ENCODE assay signal across 17 mouse cellular contexts in genomic region chr19:55268150-55268549, GRCm38 (mm10). TPM values are rescaled to one million over a fixed set of nuclear protein-coding genes. Genes with fewer than 3 reads are reported as not detected.
DNase-seq lines count a peak whose midpoint lies in the region; ATAC-seq and TF ChIP-seq lines count a peak whose summit lies in the region.
"Had no signal": no experiment of that assay in that cellular context is flagged by ENCODE, and none has a peak within 500 bp of the region (broad histone marks: within the 10 kb centered on the region; RNA-seq: fewer than 3 reads in every experiment).

No protein-coding gene starts in this region.

- no peak overlapping the region for H3K4me2 ChIP-seq in kidney, embryonic 16.5 days (replicated peaks; ENCODE audit: low read depth, low read length)
- H3K4me2 ChIP-seq in midbrain, embryonic 15.5 days, result no peak overlapping the region
- H3K4me2 ChIP-seq: hindbrain, embryonic 14.5 days had no signal

- H3K4me3 ChIP-seq in kidney, embryonic 16.5 days (ENCODE audit: low read length), result no peak overlapping the region
- H3K4me3 ChIP-seq in midbrain, embryonic 15.5 days, result no peak overlapping the region

- H3K36me3 ChIP-seq in kidney, embryonic 16.5 days (ENCODE audit: insufficient read depth, low read length), result peaks cover 6% of the 10 kb centered on the region
- no peaks in the 10 kb centered on the region for H3K36me3 ChIP-seq in midbrain, embryonic 15.5 days (replicated peaks)

- CTCF ChIA-PET in Patski (lab: Charles Lee), result interaction anchor here (1.0 to 1.8 kb wide), 2 partner anchors 21 to 22 kb away, joined by 3 read pairs; no protein-coding TSS in a partner anchor

- POLR2A ChIA-PET in Patski (lab: Charles Lee), result no interaction called here

- in situ Hi-C loops in Patski (cut with MboI; ENCODE audit: low pct_unique_long_range_greater_than_20kb), result no loop called here

- 39% methylated on average over 3 of the region's 3 CpGs for WGBS in kidney, embryonic 16.5 days
- 82% methylated on average over 3 of the region's 3 CpGs for WGBS in midbrain, embryonic 15.5 days

- H3K4me1 ChIP-seq in kidney, embryonic 16.5 days (ENCODE audit: insufficient read depth, low read length), result peaks cover 31% of the 10 kb centered on the region
- no peaks in the 10 kb centered on the region for H3K4me1 ChIP-seq in midbrain, embryonic 15.5 days

- no peak for TF ChIP-seq CTCF in Patski (IDR thresholded peaks at IDR 0.05)

- peak overlapping the region; percentile 86 for H3K27ac ChIP-seq in kidney, embryonic 16.5 days (ENCODE audit: low read length)
- no peak overlapping the region for H3K27ac ChIP-seq in midbrain, embryonic 15.5 days
- H3K27ac ChIP-seq: hindbrain, embryonic 14.5 days had no signal

- peak; percentile 80 for ATAC-seq in Patski
- peak; percentile 75 for ATAC-seq in kidney, embryonic 16.5 days (ENCODE audit: low FRiP score, low TSS enrichment)
- ATAC-seq in midbrain, embryonic 15.5 days (replicated peaks), result no peak
- ATAC-seq: forebrain, postnatal 0 days had no signal

- H3K27me3 ChIP-seq in Patski, result no peaks in the 10 kb centered on the region
- H3K27me3 ChIP-seq in kidney, embryonic 16.5 days (ENCODE audit: insufficient read depth, low read length), result no peaks in the 10 kb centered on the region
- no peaks in the 10 kb centered on the region for H3K27me3 ChIP-seq in midbrain, embryonic 15.5 days (replicated peaks)

- no peak overlapping the region for H3K9ac ChIP-seq in kidney, embryonic 16.5 days (replicated peaks; ENCODE audit: low read length)
- H3K9ac ChIP-seq in midbrain, embryonic 15.5 days, result no peak overlapping the region
- H3K9ac ChIP-seq: forebrain, postnatal 0 days; hindbrain, embryonic 14.5 days had no signal

- peak; percentile 50 for DNase-seq in kidney, adult 11 months
- DNase-seq in kidney, adult 18-20 months, result no peak
- DNase-seq in Patski (ENCODE audit: low read depth, low spot score), result no peak
- DNase-seq in lung, postnatal 25 days (ENCODE audit: low spot score), result peak; percentile 60
- no peak for DNase-seq in yolk sac, embryonic 10.5 days (ENCODE audit: low spot score)
- no peak for DNase-seq in spleen, adult 18-20 months
- DNase-seq: cerebellum, adult 9-11 months; forebrain, postnatal 0 days; gastrocnemius, postnatal 10 days; heart, postnatal 10 days; thymus, postnatal 14 days had no signal

- H3K9me3 ChIP-seq in kidney, embryonic 16.5 days (ENCODE audit: low read length), result no peaks in the 10 kb centered on the region
- no peaks in the 10 kb centered on the region for H3K9me3 ChIP-seq in midbrain, embryonic 15.5 days

RNA-seq across cellular contexts. Expression of gene Acsl5, which starts 16.4 kb away (rescaled TPM):
- polyA plus RNA-seq in Patski (2021), result 143 TPM
- polyA plus RNA-seq in kidney, embryonic 16.5 days (2015; fragmentation: Nextera tagmentation; extraction: Ambion mirVana), result 58.4 and 59.0 TPM in 2 replicates
- polyA plus RNA-seq in midbrain, embryonic 15.5 days (2015; fragmentation: Nextera tagmentation; extraction: Ambion mirVana), result 13.4 and 15.7 TPM in 2 replicates

RNA-seq across cellular contexts. Expression of gene Gucy2g, which starts 27.1 kb away (rescaled TPM):
- 0.27 TPM for polyA plus RNA-seq in Patski (2021)
- 0.05 and 0.10 TPM in 2 replicates for polyA plus RNA-seq in kidney, embryonic 16.5 days (2015; fragmentation: Nextera tagmentation; extraction: Ambion mirVana)
- polyA plus RNA-seq in midbrain, embryonic 15.5 days (2015; fragmentation: Nextera tagmentation; extraction: Ambion mirVana), result not detected in 2 replicates
- polyA plus RNA-seq: limb, embryonic 11.5 days; midbrain, postnatal 0 days; neural tube, embryonic 11.5 days had no signal

RNA-seq across cellular contexts. Expression of gene Zdhhc6, which starts 47.7 kb away (rescaled TPM):
- polyA plus RNA-seq in Patski (2021), result 85.5 TPM
- 111 and 115 TPM in 2 replicates for polyA plus RNA-seq in kidney, embryonic 16.5 days (2015; fragmentation: Nextera tagmentation; extraction: Ambion mirVana)
- 66.9 and 67.6 TPM in 2 replicates for polyA plus RNA-seq in midbrain, embryonic 15.5 days (2015; fragmentation: Nextera tagmentation; extraction: Ambion mirVana)

RNA-seq across cellular contexts. Expression of gene Vti1a, which starts 47.9 kb away (rescaled TPM):
- 41.4 TPM for polyA plus RNA-seq in Patski (2021)
- 28.7 and 30.6 TPM in 2 replicates for polyA plus RNA-seq in kidney, embryonic 16.5 days (2015; fragmentation: Nextera tagmentation; extraction: Ambion mirVana)
- 36.8 and 40.6 TPM in 2 replicates for polyA plus RNA-seq in midbrain, embryonic 15.5 days (2015; fragmentation: Nextera tagmentation; extraction: Ambion mirVana)

Comparison
In these comparisons a context has a peak if more than half of its experiments do, and no peak if none do; other contexts are left out.
1. DNase-seq: peak in kidney, adult 11 months (single experiment) and lung, postnatal 25 days (single experiment); none in kidney, adult 18-20 months (single experiment), Patski (single experiment), yolk sac, embryonic 10.5 days (single experiment) and spleen, adult 18-20 months (0 of 2).